Mouse (Mus musculus) adrenal gland, postnatal 14 days (tissue): ENCODE results near the gene Gck. TPM values are rescaled to one million over a fixed set of nuclear protein-coding genes. Genes with fewer than 3 reads are reported as not detected.

Experiments used
- DNase-seq: peaks from one replicate; pipeline ENCODE4 v3.0.0; 2021; ENCODE audit warnings: mixed read lengths
- total RNA-seq: library from RNA; stranded (reverse); gene quantifications from 2 replicates; pipeline ENCODE4 v1.2.3, GENCODE M21; 2021

Gck gene
- total RNA-seq, 1 experiment from 2014 or later = 18.3 TPM

GRCm38 (mm10) chr11:5872707-5873106 is 77.2 kb downstream of the Gck start:
- no peak for DNase-seq

- no peak for DNase-seq
Measured at GRCm38 (mm10) chr11:5870069-5870468, 79.8 kb downstream of the Gck start.

GRCm38 (mm10) chr11:5869331-5869730 is 80.5 kb downstream of the Gck start:
- no peak for DNase-seq

DNA sequence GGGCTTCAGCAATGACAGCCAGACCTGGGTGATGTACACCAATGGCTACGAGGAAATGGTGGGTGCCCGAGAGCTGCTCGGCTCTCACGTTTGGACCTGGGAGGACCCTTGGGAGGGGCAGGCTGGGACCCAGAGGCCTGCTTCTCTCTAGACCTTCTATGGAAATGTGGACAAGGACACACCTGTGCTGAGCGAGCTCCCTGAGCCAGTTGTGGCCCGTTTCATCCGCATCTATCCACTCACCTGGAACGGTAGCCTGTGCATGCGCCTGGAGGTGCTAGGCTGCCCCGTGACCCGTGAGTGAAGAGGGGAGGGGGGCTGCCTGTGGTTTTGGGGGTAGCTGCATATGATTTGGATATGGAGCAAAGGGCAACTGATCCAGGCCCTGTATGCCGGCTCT is 81.6 kb downstream of the Gck start:
- no peak for DNase-seq

DNA sequence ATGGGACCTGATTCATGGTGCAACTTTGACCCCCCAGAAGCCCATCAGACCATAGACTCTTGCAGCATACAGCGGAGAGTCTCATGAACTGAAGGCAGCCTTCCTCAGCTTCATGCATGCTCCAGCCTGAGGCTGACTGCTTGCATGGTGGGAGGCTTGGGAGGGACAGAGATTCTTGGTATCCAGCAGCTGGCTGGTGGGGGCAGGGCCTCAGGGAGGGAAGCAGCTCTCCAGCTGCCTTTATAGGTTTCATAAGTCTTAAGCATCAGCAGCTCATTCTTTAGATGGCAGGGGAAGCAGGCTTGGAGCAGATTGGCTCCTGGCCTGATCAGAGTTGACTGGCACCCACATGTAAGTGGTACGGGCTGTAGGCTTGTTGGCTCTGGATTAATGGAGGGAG is 82.7 kb downstream of the Gck start:
- no peak for DNase-seq

DNA sequence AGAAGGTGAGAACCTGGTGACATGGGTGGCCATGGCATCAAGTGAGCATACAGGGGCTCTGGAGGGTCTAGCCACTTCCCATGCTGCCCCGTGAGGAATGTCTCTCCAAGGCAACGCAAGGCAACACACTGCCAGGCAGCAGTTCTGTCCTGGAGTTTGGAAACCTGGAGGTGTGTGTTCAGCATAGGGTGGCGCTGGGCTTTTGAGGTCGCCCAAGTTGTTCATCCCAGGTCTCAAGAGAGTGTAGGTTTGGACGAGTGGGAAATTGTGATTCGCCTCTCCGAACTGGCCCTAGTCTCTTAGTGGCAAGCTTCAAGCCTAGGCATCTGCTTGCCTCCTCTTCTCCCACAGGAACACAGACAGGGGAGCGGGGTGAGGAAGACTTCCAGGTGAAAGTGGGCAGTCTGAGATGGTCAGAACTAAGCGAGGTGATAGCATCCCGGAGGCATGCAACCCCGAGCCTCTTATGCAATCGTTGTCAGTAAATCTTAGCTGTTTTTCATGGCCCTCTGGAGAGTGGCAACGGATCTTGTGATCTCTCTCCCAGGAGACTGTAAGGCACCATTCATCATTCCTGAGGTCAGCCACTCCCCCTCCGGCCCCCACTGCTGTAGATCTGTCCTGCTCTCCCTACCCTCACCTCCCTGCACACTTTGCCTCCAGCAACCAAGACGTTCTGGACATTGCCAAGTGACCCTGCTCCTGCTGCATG is 87.3 kb downstream of the Gck start:
- peak; percentile 88 for DNase-seq

DNA sequence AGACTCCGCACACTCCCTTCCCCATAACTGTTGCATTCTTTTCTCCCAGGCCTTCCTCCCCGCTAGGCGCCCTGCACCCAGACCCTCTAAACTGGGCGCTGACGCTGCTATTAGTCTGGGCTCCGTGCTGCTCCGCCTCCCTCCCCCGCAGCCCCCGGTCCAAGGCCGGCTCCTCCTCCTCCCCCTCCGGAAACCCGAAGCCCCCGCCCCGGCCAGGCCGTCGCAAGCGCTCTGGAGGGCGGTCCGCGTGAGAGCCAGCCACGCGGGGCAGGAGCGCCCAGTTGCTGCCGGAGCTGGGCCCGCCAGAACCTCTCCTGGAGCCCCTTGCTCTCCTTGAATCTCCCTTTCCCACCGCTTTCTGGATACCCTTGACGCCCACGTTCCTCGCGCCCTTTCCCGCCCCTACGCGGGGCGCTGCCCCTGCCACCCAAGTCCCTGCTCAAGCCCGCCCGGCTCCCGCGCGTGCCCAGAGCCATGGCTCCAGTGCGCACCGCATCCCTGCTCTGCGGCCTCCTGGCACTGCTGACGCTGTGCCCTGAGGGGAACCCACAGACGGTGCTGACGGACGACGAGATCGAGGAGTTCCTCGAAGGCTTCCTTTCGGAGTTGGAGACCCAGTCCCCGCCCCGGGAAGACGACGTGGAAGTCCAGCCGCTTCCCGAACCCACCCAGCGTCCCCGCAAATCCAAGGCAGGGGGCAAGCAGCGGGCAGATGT is 88.0 kb downstream of the Gck start, which contains the start of gene Aebp1:
Gene Aebp1 (plus strand): TSS at position 270 of the 716 bp plus-strand sequence.
- peak; percentile 94 for DNase-seq

DNA sequence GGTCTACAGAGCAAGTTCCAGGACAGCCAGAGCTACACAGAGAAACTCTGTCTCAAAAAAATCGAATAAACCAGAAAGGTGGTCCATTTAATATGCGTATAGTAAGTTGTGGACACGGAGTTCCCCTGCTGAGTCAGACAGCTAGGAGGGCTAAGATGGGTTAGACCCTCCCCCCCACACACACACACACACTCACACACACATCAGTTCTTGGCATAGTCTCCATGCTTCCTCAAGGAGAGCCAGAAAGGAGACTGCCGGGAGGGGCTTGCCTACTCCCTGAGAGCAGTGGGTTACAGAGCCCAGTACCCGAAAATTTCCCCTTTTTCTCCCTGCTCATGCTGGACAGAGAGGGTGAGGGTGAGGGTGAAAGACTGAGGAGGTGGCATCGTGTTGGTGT is 89.2 kb downstream of the Gck start:
- no peak for DNase-seq

- DNase-seq = no peak
Measured at GRCm38 (mm10) chr11:5859883-5860550, 89.9 kb downstream of the Gck start.

DNA sequence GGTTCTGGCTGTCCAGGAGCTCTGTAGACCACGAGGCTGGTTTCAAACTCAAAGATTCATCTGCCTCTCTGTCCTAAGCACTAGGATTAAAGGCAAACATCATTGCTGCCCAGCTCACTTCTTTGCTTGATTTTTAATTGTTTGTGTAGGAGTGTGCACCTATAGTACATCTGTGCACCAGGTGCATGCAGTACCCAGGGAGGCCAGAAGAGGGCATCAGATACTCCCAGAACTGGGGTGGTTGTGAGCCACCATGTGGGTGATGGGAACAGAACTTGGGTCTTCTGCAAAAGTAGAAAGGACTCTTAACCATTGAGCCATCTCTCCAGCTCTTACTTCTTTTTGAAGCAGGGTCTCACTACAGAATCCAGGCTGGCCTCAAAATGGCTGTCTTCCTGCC is 91.2 kb downstream of the Gck start:
- DNase-seq = no peak

GRCm38 (mm10) chr11:5856479-5857130 is 93.3 kb downstream of the Gck start:
- no peak for DNase-seq

- peak; percentile 69 for DNase-seq
Measured at GRCm38 (mm10) chr11:5855902-5856301, 94.0 kb downstream of the Gck start.

GRCm38 (mm10) chr11:5855481-5855880 is 94.4 kb downstream of the Gck start:
- DNase-seq = no peak

DNA sequence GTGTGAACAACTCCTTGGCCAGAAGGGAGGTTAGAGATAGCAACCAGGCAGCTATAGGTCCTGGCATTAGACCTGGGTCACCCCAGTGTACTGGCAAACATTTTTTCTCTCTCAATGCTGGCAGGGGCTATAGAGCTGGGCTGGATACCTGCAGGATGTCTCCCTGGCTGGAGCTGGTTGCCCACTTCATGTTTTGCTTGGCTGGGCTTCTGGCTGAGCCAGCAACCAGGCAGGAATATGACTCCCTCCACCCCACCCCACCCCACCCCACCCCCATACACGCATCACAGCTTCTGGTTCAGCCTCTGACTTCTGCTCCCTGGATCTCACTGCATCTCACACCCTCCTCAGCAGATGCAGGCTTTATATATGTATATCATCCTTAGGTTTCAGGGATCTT is 97.6 kb downstream of the Gck start:
- no peak for DNase-seq

DNA sequence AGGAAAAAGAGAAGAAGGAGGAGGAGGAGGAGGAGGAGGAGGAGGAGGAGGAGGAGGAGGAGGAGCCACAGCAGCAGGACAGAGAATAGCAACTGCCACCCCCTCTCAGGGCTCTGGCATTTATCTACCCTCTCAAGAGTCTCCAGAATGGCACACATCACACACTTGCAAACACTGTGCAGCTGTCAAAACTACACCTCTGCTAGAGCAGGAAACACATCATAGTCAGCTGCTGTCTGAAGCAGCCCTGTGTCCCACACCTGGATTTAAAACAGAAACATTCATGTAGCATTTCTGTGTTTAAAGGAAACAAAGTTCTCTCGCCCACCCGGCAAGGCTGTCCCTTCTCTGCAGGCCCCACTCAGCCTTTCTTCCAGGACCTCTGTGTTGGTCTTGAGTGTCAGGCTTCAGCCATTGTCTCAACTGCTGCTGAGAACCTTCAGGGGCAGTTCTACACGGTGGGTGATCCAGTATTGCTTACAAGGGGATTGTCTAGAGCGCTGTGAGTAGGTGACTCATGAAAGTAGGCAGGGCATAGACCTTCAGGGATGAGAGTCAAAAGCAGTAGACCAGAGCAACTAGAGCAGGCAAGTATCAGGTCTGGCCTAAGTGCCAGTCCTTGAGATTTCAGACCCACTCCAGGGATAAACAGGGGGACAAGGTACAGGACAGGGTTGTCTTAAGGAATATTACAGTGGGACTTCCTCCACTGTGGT is 98.7 kb downstream of the Gck start:
- no peak for DNase-seq

Other genes starting within 250 kb of the Gck start
- gene Mrps24, start 234.4 kb downstream of the Gck start, total RNA-seq = 148 and 152 TPM in 2 replicates
- gene Urgcp, start 187.7 kb downstream of the Gck start, total RNA-seq = 56.0 and 56.9 TPM in 2 replicates
- gene Dbnl, start 161.6 kb downstream of the Gck start, total RNA-seq = 51.7 and 62.9 TPM in 2 replicates
- not detected in 2 replicates for gene Pgam2, start 146.3 kb downstream of the Gck start, total RNA-seq
- 8.4 and 11.9 TPM in 2 replicates for gene Polm, start 112.1 kb downstream of the Gck start, total RNA-seq
- gene Aebp1, start 88.1 kb downstream of the Gck start, total RNA-seq = 203 and 213 TPM in 2 replicates
- gene Pold2, start 71.8 kb downstream of the Gck start, total RNA-seq = 35.6 and 42.1 TPM in 2 replicates
- not detected in 2 replicates for gene Myl7, start 51.3 kb downstream of the Gck start, total RNA-seq
- 71.1 and 77.9 TPM in 2 replicates for gene Ykt6, start 5.6 kb upstream of the Gck start, total RNA-seq
- gene Camk2b, start 116.3 kb upstream of the Gck start, total RNA-seq = 14.8 and 16.8 TPM in 2 replicates
- gene A730071L15Rik, start 249.9 kb upstream of the Gck start, total RNA-seq = not detected in 2 replicates